Mouse (Mus musculus) spleen, postnatal 4 days (tissue): Measurements from ENCODE around the gene Cmpk2.
"Not testable (repeated sequence)": the region's sequence is repeated elsewhere in the genome, so short reads cannot be mapped to it uniquely, and the experiment has no call there.

ENCODE experiments used
- DNase-seq, 2 experiments: peaks; one replicate each; pipeline ENCODE4 v3.0.0; 2022; ENCODE audit warnings: low spot score in 2 of 2

The Cmpk2 gene

DNA sequence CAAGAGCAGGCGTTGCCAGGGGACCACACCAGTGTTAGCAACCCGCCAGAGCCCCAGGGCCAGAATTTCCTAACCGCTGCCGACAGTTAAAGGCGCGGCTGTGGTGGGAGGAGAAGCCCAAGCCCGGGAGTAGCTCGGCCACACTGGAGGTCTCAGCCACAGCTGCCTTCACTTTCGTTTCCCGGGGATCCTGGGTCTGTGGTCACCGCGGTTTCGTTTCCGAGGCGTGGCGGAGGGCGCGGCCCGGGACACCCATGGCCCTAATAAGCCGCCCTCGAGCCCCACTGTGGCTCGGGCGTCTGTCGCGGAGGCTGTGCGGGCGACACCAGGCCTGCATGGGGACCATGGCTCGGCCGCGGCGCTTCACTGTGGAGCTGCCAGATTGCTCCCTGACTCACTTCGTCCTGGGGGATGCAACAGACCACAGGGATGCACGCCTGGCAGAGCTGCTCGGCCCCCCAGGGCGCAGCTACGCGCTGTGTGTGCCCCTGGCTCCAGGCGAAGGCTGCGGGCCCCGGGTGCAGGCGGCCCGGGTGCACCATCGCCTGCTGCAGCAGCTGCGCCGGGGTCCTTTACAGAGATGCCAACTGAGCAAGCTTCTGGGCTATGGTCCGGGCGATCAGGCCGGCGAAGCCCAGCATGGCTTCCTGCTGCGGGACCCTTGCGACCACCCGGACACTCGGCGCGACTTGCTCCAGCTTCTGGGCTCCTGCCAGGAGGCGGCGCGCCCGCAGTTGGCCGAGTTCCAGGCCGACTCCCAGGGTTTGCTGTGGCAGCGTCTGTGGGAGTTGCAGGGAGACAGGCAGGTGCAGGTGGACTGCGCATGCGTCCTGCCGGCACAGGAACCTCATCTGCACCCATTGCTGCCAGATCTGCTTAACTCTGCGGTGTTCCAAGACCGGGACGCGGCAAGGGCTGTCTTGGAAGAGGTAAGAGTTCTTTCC is at the start of gene Cmpk2:
Gene Cmpk2, plus strand, starts transcription at position 107 of the 944 bp plus-strand sequence.
- peak; percentile 93 to 97 for DNase-seq

DNA sequence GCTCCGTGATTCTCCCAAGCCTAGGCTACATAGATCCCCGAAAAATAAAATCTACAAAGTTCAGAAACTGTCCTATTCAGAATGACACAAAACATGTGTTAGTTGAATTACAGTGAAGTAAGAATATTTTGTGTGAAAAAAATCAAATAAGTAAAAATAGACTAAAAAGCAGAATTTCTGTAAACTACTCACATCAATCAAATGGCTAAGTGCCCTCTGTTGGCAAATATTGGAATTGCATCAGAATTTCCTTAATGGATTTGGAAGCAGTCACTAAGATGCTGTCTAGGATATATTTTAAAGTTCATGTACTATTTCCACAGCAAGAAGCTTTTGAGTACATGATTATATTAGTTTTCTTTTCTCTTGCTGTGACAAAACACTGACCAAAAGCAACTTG is 44.2 kb upstream of the Cmpk2 start:
- no peak for DNase-seq

DNA sequence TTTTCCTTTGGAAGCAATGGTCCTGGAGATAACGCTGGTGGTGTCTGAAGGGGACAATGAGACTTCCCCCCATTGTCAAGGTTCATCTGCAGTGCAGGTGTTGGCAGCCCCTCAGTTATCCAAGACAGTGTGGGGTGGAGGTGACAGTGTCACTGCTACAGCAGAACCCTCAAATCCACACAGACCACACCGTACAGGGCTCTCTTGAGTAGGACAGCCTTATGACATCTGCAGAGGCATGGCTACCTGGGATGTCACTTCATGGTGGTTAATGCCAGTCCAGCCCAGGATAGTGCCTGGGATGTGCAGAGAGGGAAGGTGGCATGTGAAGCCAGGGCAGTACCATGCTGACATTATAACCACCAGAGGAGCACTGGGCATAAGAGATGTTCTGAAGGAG is 40.2 kb upstream of the Cmpk2 start:
- DNase-seq: not testable (repeated sequence)

DNA sequence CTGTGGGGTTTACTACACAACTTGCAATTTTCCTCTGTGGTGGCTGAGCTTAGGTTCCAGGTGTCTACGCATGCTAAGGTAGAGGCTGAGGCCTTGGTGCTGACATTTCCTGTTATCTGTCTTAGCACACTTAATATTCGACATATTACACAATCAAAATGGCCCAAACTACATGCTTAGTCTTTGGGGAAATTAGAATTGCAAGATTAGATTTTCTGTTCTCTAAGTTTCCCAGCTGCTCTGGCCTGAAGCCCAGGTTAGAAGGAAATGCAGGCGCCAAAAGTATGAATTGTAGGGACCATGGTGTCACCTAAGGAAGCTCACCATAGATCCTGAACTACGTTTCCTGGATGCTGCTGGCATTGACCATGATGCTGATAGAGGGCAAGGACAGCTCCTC is 32.7 kb upstream of the Cmpk2 start:
- DNase-seq: no peak

DNA sequence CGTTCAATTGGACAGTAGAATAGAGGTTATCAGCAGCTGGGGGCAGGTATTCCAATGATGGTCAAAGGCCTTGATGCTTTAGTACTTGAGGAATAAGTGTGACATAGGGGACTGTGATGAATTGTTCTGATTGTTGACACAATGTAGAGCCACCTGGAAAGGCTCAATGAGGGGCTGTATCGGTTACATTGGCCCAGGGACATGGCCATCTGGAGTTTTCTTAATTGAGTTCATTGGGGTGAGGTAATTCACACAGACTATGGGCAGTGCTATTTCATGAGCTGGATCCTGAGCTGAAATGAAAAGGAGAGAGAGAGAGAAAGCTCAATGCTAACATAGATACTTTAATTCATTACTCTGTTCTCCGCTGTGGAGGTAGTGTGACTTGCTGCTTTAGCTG is 31.1 kb upstream of the Cmpk2 start:
- DNase-seq: no peak

DNA sequence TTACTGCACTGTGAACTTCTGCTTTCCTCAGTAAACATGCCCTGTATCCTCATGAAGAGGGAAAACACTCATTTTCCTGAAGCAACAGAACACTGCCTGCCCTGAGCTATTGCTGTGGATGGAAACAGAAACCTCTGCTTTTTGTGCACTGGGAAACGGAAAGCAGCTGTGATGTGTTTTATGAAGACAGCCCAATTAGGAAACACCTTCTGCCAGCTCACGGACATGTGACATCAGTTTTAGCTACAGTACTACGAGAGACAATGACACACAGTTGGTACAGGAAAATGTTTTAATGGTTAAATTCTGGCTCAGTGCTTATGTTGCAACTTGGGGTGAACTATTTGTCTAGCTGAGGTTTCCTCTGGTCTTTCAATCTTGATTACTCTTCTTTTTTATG is 29.6 kb upstream of the Cmpk2 start:
- no peak for DNase-seq

DNA sequence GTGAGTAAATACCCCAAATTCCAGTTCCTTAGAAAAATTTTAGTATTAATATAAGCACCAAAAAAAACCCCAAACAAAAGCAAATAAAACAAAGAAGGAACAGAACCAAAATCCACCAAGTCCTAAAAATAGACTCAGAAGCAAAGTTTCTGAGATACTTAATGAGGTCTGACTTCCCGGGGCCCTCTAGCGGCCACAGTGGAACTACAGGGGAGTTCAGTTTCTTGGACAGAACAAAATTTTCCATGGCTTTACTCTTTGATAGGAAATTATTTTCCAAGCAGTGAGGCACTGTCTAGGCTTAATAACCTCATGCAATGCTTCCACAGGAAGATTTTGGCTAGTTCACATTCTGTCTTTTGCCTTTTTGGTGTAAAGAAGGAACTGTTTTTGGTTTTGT is 24.9 kb upstream of the Cmpk2 start:
- peak; percentile 71 to 89 for DNase-seq

DNA sequence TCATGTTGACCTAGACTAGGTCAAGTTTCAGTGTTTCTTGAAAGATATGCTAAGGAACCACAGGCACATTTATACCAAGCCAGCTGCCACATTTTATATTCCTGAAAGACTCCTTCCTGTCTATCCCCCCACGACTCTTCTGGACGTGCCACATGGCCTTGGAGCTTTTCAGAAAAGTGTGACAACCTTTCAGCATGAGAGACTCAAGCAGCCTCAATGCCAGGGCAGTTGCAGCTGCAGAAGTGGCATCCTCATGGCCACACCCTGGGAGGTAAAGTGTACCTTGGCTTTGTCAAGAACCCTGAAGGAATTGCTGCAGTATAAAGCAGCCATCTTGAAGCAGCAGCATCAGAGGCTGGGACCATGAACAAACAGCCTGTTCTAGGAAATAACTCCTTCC is 24.5 kb upstream of the Cmpk2 start:
- no peak for DNase-seq

DNA sequence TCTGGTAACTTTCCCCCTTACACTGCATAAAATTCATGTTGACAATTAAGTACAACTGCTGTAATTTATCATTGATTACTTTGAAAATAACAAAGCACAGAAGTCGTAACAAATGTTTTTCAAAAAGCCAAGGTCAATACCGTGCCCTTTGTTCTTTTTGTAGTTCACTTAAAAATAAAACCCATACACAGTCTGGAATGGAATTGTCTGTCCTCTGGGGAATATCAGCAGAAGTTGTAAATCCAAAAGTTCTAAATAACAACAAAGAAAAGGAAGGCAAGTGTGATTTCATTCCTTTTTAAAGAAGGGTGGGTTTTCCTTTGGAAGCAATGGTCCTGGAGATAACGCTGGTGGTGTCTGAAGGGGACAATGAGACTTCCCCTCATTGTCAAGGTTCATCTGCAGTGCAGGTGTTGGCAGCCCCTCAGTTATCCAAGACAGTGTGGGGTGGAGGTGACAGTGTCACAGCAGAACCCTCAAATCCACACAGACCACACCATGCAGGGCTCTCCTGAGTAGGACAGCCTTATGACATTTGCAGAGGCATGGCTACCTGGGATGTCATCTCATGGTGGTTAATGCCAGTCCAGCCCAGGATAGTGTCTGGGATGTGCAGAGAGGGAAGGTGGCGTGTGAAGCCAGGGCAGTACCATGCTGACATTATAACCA is 22.5 kb upstream of the Cmpk2 start:
- DNase-seq: no peak

DNA sequence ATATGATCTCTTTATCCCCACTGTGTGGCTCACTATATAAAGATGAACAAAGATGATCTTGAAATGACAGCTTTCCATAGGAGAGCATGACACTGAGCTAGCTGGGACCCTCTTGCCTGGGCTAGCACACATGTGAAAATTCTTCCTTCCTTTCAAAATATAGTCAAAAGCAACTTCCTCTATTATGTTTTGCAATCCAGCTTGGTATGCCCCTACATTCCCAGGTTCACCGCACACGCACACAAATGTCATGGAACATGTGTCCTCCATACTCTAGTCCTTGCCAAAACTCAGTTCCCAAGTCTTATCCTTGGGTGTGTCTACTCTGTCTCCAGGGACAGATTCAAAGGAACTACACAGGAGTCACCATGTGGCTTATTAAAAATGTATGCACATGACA is 19.5 kb upstream of the Cmpk2 start:
- no peak for DNase-seq

DNA sequence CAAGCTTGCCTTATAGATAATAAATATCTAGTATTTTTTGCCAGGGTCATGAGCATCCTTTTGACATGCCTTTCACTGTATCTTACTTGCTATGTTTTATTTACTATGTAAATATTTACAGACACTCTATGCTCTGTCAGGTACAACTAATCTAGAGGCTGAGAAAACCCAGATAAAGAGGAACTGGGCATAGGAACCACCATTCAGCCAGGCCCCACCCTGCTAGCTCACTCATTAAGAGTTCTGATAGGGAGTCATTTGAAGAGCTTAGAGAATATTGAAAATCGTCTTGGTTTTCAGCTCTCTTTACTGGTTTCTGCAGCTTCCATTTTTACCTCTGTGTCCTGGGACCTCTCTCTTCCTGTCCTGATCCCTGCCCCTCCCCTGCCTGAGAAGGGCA is 17.9 kb upstream of the Cmpk2 start:
- DNase-seq: no peak

DNA sequence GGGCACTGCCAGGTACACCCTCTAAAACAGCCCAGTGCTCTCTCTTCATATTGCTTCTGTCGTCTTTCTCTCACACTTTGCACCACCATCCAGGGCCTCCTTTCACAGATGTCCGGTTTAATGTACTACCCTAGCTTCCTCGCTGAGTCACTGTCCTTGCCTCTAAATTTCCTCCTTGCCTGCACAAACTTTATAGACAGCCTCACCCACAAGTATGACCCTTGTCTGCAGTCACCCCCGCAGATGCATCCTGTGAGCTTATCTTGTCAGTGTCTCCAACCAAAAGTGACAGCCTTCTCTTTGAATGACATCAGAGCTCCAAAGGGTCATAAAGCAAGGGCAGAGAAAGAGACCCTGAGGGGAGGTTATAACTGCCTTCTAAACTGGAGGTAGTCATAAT is 16.1 kb upstream of the Cmpk2 start:
- no peak for DNase-seq

DNA sequence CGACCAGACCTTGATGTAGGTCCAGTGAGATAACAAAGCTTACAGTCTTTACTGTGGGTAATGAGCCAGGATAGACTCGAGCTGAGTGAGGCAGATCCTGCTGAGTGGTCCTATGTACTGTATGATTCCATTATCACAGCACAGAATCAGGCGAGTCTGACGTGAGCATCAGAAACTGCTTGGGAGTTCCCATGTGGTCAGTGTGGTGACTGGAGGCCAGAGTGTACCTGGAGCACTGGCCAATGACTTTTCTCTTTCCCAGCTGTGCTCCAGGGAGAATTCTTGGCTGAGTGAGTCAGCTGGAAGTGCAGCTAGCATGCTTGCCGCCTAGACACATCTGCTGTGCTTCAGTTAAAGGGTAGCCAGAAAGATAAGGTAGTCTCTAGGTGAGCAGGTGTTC is 14.3 kb upstream of the Cmpk2 start:
- no peak for DNase-seq

DNA sequence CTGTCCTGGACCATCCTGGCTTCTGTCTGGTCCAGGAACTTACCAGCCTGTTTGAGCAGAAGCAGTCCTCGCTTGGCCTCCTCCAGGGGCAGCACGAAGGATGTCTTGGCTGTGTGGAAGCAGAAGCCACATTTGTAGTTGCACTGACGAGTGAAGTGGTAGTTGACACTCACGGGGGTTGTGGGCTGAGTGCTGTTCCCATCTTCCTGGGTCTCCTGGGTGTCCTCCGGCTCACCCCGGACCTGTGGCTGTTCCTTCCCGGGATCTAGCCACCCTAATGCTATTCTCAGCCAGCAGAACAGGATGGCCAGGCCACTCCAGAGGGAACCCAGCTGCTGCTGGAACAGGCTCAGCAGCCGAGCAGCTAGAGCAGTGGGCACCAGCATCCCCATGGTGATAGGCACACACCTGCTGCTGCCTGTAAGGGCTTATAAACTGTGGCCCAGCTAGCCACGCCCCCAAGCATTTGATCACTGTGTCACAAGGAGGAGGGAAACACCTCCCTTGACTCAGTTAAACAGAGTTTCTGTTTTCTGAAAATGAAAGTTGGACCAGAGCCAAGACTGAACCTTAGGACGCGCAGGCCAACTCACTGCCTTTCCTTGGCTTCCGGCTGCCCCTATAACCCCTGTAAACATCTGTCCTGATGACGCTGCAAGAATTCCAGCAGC is 12.8 kb upstream of the Cmpk2 start, which contains the start of gene Rsad2:
Gene Rsad2, minus strand, starts transcription at position 425 of the 671 bp plus-strand sequence.
- peak; percentile 90 to 92 for DNase-seq

DNA sequence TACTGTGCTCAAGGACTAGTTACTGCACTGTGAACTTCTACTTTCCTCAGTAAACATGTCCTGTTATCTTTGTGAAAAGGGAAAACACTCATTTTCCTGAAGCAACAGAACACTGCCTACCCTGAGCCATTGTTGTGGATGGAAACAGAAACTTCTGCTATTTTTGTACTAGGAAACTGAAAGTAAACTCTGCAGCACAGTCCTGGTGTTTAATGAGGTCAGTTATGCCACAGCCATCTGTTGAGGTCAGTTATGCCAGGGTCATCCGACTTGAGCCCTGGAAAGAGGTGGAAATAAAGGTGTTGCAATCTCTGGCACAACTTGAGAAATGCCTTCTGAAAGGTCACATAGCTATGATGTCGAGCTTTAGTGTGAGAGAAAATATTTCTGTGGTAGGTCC is 8.9 kb upstream of the Cmpk2 start:
- DNase-seq: no peak

DNA sequence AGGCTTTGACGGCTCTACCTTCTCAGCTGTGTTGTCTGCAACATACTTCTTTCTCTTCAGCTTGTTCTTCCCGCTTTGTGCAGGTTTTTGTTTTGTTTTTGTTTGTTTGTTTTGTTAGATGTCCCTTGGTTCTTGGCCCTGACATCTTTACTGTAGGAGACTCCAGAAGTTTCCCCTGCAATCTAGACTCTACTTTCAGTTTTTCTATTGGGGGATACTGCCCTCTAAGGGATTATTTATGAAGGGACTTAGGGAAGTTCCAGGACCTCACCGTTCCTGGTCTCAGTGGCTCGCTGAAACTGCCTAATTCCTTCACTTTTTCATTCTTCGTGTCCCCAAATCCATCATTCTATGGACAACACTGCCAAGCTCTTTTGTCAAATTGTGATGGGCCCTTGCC is 3.4 kb upstream of the Cmpk2 start:
- no peak for DNase-seq

DNA sequence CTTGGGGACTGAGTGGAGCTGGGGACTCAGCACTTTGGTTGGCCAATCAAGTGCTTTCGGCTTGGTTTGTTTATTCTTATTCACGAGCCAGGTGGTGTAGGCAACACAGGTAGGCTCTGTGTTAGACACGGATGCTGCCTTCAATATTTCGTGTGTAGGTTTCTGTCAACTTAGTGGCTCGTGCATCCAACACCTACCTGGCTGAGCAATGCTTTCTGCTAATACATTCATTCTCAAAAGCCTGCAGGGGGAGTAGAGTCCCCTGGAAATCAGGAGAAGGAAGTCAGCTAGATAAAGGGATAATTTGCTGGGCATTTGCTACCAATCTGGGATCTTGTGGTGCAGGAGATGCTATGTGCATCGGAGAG is 1.0 kb downstream of the Cmpk2 start:
- DNase-seq: no peak

DNA sequence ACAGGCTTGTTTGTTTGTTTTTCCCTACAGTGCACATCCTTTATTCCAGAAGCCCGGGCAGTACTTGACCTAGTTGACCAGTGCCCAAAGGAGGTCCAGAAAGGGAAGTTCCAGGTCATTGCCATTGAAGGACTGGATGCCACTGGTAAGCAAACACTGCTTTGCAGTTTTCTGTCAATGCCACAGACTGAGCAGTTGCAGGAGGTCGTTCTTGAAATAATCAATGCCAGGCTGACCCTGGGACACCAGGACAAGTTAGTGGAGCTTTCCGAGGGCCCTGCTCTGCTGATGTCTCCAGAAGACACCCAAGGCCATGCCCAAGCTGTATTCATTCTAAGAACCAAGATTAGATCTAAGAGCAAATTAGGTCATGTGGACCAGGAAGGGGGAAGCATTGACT is 2.4 kb downstream of the Cmpk2 start:
- DNase-seq: no peak

DNA sequence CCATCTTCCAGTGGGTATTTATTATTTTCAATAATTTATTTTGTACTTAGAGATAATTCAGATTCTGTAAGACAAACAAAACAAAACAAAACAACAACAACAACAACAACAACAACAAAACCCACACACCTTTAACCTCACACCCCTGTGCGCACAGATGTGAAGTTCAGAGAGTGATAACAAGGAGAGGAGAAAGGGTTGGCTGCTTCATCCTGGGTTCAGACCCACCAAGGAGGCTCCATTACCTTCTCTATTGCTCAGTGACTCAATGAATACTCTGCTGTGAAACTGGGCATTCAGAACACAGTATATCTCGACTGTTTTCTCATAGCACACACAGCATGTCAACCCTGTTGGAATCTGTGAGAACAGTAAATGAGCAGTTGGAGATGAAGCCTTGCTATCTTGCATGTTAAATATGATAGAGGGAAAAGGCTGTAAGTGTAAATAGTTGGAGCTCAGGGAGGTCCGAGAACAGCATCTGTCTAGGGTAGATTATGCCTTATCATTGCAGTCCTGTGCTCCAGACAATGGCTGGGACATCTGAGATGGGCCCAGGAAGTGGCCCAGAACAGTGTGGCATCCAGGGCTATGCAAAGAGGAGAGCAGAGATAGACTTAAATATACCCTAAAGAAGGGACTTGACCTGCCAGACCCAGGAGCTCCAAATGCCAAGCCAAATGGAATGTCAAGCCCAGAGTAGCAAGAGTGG is 3.9 kb downstream of the Cmpk2 start:
- DNase-seq: peak; percentile 59 to 67

DNA sequence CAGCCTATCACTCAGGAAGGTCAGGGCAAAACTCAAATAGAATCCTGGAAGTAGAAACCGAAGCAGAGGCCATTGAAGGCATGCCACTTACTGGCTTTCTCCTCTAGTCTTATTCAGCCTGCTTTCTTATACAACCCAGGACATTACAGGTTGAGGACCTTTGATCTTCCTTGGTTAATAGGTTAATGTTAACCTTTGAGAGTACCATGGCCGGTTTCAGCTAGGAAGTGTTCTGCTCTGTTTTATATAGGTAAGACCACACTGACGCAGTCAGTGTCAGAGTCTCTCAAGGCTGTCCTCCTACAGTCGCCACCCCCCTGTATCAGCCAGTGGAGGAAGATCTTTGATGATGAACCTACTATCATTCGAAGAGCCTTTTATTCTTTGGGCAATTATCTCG is 4.7 kb downstream of the Cmpk2 start:
- DNase-seq: no peak

DNA sequence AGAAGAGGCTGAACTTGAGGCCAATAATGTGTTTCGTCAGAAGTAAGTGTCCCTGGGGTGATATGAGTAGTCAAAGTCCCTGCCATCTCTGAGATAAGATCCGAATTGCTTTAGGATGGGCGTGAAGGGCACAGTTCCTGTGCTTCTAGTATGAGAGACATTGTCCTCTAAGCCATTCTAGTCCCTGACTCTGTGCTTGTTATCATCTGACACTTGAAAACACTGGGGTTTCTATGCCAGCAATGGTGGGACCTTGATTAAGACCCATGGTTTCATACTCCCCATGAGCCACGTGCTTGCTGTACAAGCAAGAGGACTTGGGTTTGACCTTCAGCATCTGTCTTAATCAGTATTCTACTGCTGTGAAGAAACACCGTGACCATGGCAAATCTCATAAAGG is 8.2 kb downstream of the Cmpk2 start:
- DNase-seq: no peak
